Mouse (Mus musculus): Measurements from ENCODE around the gene Lysmd4.

DNA sequence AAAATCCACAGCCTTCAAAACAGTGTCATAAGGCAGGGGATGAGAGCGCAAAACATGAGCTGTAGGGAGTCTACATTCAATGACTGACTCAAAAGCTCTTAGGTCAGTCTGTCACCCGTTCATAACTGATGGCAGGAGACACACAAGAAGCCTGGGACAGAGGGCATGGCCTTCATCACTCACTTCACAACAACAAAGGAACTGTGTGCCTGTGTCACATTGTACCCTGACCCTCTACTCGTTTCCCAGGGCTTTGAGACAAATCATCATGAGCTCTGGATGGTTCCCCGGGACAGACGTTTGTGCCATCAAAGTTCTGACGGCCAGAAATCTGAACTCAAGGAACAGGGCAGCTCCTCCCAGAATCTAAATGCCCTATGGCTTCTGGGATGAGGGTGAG is 11.0 kb upstream of the Lysmd4 start:
- TF ChIP-seq CTCF (IDR thresholded peaks at IDR 0.05; ENCODE audit: borderline replicate concordance, control insufficient read depth, extremely low read depth, insufficient read depth, low read length, poor library complexity) (no peak), POLR2A (IDR thresholded peaks at IDR 0.05; ENCODE audit: control insufficient read depth, extremely low read depth, insufficient read depth, low read length, poor library complexity) (no peak)

All from thymus, adult 2 months (tissue).